Mouse (Mus musculus) C2C12 (cell line): ENCODE measurements around the gene Stk36. TPM values are rescaled to one million over a fixed set of nuclear protein-coding genes. Genes with fewer than 3 reads are reported as not detected.

Experiments
- H3K27me3 ChIP-seq: one replicate; pipeline ENCODE4 v1.6.1; 2011; ENCODE audit not compliant: control insufficient read depth, insufficient read depth, insufficient read length
- H3K36me3 ChIP-seq: one replicate; pipeline ENCODE4 v1.6.1; 2011; ENCODE audit not compliant: control insufficient read depth, insufficient read depth
- H3K4me3 ChIP-seq: one replicate; pipeline ENCODE4 v1.5.1; 2011; ENCODE audit warnings: mild to moderate bottlenecking, control low read depth; ENCODE audit not compliant: poor library complexity, insufficient read depth, severe bottlenecking
- H3K79me2 ChIP-seq: one replicate; pipeline ENCODE4 v1.6.1; 2011; ENCODE audit not compliant: control insufficient read depth, insufficient read depth
- H3K79me3 ChIP-seq: one replicate; pipeline ENCODE4 v1.6.1; 2011; ENCODE audit warnings: low read depth, control low read depth
- H3ac ChIP-seq: one replicate; pipeline ENCODE3; 2011; ENCODE audit warnings: low read depth; ENCODE audit not compliant: control insufficient read depth, insufficient read length
- CEBPB ChIP-seq: IDR thresholded peaks from one replicate; pipeline ENCODE4 v1.6.1; 2011; ENCODE audit warnings: low read depth, mild to moderate bottlenecking, control low read depth, moderate library complexity
- CTCF ChIP-seq: IDR thresholded peaks from one replicate; pipeline ENCODE4 v1.5.1; 2011; ENCODE audit not compliant: control insufficient read depth, insufficient read depth, insufficient read length
- FOSL1 ChIP-seq: IDR thresholded peaks from one replicate; pipeline ENCODE4 v1.8.0; 2011; ENCODE audit warnings: mild to moderate bottlenecking, low read length; ENCODE audit not compliant: poor library complexity, insufficient read depth, severe bottlenecking
- MAX ChIP-seq: IDR thresholded peaks from one replicate; pipeline ENCODE4 v1.6.1; 2011; ENCODE audit warnings: mild to moderate bottlenecking, control low read depth
- MYOD1 ChIP-seq: IDR thresholded peaks from one replicate; pipeline ENCODE4 v1.6.1; 2011; ENCODE audit warnings: low read depth; ENCODE audit not compliant: control insufficient read depth, insufficient read length
- MYOG ChIP-seq: IDR thresholded peaks from one replicate; pipeline ENCODE4 v1.6.1; 2011; ENCODE audit not compliant: control insufficient read depth, insufficient read length; ENCODE audit errors: extremely low read depth
- USF1 ChIP-seq: IDR thresholded peaks from one replicate; pipeline ENCODE4 v1.6.1; 2011; ENCODE audit warnings: low read depth, mild to moderate bottlenecking, control low read depth, moderate library complexity
- polyA plus RNA-seq: library from polyadenylated mRNA; unstranded; fragments of >200 nt; fragmentation: generic; extraction: Trizol; gene quantifications from one replicate; pipeline ENCODE4 v1.2.1, GENCODE M21; 2012; ENCODE audit warnings: missing spikeins

The Stk36 gene
- polyA plus RNA-seq, 1 experiment: 2.7 TPM

DNA sequence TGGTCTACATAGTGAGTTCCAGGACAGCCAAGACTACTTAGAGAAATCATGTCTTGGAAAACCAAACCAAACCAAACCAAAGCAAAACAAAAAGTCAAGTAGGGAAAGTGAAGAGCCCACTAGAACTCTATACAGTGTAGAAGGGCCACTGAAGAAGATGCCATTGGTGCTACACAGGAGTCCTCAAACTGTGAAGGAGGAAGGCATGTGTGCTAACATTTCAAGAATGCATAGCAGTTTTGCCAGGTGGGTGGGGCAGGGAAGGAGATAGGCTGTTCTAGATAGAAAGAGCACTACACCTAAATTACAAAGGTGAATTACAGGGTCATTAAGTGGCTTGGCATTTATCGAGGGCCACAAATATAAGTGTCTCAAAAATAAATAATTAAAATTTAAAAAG lies 22.9 kb downstream of the Stk36 start:
- no peak overlapping the region for H3K4me3 ChIP-seq
- H3K79me3 ChIP-seq: no peaks in the 10 kb centered on the region
- no peaks in the 10 kb centered on the region for H3K36me3 ChIP-seq
- no peaks in the 10 kb centered on the region for H3K79me2 ChIP-seq
- no peak overlapping the region for H3ac ChIP-seq
- H3K27me3 ChIP-seq: no peaks in the 10 kb centered on the region
- TF ChIP-seq MYOG: no peak
- TF ChIP-seq USF1: no peak
- TF ChIP-seq MYOD1: no peak
- TF ChIP-seq FOSL1: no peak
- no peak for TF ChIP-seq MAX
- no peak for TF ChIP-seq CEBPB
- TF ChIP-seq CTCF: no peak

DNA sequence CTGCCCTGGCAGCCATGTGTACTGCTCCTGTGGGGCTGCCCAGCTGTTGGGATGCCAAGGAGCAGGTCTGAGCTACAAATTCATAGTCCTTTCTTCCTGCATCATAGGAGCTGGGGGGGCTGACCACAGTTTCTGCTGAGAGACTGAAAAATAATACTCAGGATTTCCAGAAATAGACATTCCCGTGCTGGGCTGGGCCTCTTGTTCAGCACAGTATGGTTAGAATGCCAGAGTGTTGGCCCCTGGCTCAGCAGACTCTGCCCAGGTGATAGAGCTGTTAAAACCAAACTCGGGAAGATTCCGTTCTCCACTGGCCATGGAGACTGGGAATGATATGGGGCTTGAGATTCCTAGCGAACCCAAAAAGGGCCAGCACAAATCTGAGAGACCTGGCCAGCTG lies 24.8 kb downstream of the Stk36 start:
- Histone ChIP-seq H3K79me2 (no peaks in the 10 kb centered on the region), H3K79me3 (no peaks in the 10 kb centered on the region), H3K27me3 (no peaks in the 10 kb centered on the region), H3K36me3 (no peaks in the 10 kb centered on the region), H3ac (no peak overlapping the region), H3K4me3 (no peak overlapping the region)
- TF ChIP-seq FOSL1: no peak
- TF ChIP-seq CEBPB: no peak
- TF ChIP-seq MYOD1: no peak
- TF ChIP-seq MAX: no peak
- TF ChIP-seq MYOG: no peak
- TF ChIP-seq CTCF: no peak
- no peak for TF ChIP-seq USF1

DNA sequence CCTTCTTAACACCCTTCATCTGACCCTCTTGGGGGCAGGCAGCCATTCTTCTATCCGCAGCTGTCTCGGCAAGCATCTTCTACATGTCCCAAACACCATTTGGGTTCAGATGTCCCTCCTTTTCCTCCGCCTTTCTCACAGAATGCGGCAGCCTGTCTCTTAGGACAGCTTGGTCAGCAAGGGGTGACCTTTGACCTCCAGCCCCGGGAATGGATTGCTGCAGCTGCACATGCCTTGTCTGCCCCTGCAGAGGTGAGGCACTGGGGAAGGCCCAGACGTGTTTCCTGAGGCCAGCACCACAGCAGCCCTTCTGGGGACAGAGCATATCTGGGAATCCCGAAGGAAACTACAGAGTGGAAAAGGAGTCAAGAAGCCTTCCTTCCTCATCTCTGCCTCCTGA lies 26.8 kb downstream of the Stk36 start:
- Histone ChIP-seq H3K27me3 (no peaks in the 10 kb centered on the region), H3K79me2 (no peaks in the 10 kb centered on the region), H3ac (no peak overlapping the region), H3K79me3 (no peaks in the 10 kb centered on the region), H3K36me3 (no peaks in the 10 kb centered on the region), H3K4me3 (no peak overlapping the region)
- TF ChIP-seq CTCF: no peak
- no peak for TF ChIP-seq MYOG
- TF ChIP-seq MAX: no peak
- TF ChIP-seq USF1: no peak
- TF ChIP-seq MYOD1: no peak
- no peak for TF ChIP-seq CEBPB
- TF ChIP-seq FOSL1: no peak

DNA sequence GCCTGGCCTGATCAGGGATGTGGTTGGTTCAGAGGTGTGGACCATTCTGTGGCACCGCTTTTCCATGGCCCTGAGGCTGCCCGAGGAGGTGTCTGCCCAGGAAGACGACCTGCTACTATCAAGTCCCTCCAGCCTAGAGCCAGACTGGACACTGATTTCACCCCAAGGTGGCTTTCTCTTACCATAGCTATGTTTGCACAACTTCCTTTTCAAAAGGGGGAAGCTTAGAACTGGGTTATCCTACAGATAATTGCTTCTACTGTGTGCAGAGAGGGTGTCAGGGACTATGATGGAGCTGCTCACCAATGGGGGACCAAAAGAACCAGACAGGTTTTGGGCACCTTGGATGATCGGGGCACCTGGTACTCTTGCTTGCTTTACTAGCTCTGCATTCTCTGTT lies 31.5 kb downstream of the Stk36 start:
- no peak for TF ChIP-seq CTCF
- no peak for TF ChIP-seq CEBPB
- TF ChIP-seq MAX: no peak
- TF ChIP-seq MYOG: no peak
- no peak for TF ChIP-seq MYOD1
- TF ChIP-seq FOSL1: no peak
- no peak for TF ChIP-seq USF1
- no peaks in the 10 kb centered on the region for H3K79me2 ChIP-seq
- no peaks in the 10 kb centered on the region for H3K79me3 ChIP-seq
- H3K27me3 ChIP-seq: no peaks in the 10 kb centered on the region
- H3K36me3 ChIP-seq: no peaks in the 10 kb centered on the region
- H3K4me3 ChIP-seq: no peak overlapping the region
- H3ac ChIP-seq: no peak overlapping the region

DNA sequence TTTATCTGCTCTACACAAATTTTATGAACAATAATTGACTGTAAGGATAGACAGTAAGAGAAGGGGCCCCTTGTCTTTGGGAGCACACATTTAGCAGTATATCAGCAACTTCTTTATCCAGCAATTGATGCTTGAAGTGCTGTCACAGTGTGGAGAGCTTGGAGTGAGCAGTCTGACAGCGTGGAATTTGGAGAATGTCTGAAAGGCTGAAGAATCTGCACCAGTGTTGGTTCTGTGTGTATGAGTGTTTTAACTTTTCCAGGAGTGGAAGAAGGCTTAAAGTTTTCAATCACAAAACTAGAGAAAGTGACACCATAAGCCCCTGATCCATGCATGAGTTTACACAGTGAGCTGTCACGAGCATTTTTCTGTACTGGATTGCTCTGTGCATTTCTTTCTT lies 42.3 kb downstream of the Stk36 start:
- Histone ChIP-seq H3K36me3 (no peaks in the 10 kb centered on the region), H3K79me3 (no peaks in the 10 kb centered on the region), H3K79me2 (no peaks in the 10 kb centered on the region), H3ac (no peak overlapping the region), H3K27me3 (peaks cover 4% of the 10 kb centered on the region), H3K4me3 (no peak overlapping the region)
- no peak for TF ChIP-seq MYOG

DNA sequence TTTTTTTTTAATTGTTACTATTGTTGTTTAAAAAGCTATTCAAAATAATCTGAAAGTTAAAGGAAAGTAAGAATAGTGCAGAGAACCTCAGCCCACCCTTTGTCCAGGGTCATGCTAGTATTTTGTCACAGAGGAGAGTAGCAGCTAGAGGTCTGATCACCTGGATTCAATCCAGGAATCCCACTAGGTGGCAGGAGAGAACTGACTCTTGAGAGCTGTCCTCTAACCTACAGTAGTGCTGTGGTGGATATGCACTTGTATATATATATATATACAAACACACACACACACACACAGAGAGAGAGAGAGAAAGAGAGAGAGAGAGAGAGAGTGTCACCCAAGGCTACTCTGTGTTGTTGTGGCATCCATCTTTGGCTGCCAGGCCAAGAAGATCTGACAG lies 42.7 kb downstream of the Stk36 start:
- H3K79me2 ChIP-seq: no peaks in the 10 kb centered on the region

More for the DNA sequence above, 42.7 kb downstream of the Stk36 start:
- H3K79me3 ChIP-seq: no peaks in the 10 kb centered on the region
- H3ac ChIP-seq: no peak overlapping the region
- TF ChIP-seq MYOG: no peak
- TF ChIP-seq MAX: no peak
- H3K4me3 ChIP-seq: no peak overlapping the region
- no peaks in the 10 kb centered on the region for H3K36me3 ChIP-seq
- peaks cover 4% of the 10 kb centered on the region for H3K27me3 ChIP-seq
